26 mouse cellular contexts compared by ENCODE assay signal in genomic region chr9:69126595-69126994, GRCm38 (mm10).
DNase-seq lines count a peak whose midpoint lies in the region; ATAC-seq and TF ChIP-seq lines count a peak whose summit lies in the region.
"Had no signal": no experiment of that assay in that cellular context is flagged by ENCODE, and none has a peak within 500 bp of the region (broad histone marks: within the 10 kb centered on the region; RNA-seq: fewer than 3 reads in every experiment).

No protein-coding gene starts in this region.

- 73% methylated on average over 2 of the region's 2 CpGs for WGBS in hindbrain, postnatal 0 days
- WGBS in hindbrain, embryonic 10.5 days, result 89% methylated on average over 2 of the region's 2 CpGs

- H3K27me3 ChIP-seq in hindbrain, postnatal 0 days (ENCODE audit: insufficient read depth, low read length), result no peaks in the 10 kb centered on the region
- peaks cover 41% of the 10 kb centered on the region for H3K27me3 ChIP-seq in hindbrain, embryonic 10.5 days (ENCODE audit: insufficient read depth, poor library complexity, severe bottlenecking)
- H3K27me3 ChIP-seq: embryonic facial prominence, embryonic 15.5 days; Patski had no signal

- no peaks in the 10 kb centered on the region for H3K9me3 ChIP-seq in hindbrain, postnatal 0 days (ENCODE audit: low read length)
- H3K9me3 ChIP-seq in hindbrain, embryonic 10.5 days, result no peaks in the 10 kb centered on the region
- H3K9me3 ChIP-seq: embryonic facial prominence, embryonic 12.5 days; embryonic facial prominence, embryonic 15.5 days; heart, embryonic 12.5 days; heart, embryonic 15.5 days; hindbrain, embryonic 12.5 days had no signal

- no peak overlapping the region for H3K27ac ChIP-seq in hindbrain, postnatal 0 days
- H3K27ac ChIP-seq in hindbrain, embryonic 10.5 days, result no peak overlapping the region
- H3K27ac ChIP-seq: embryonic facial prominence, embryonic 12.5 days; embryonic facial prominence, embryonic 15.5 days; heart, embryonic 15.5 days; hindbrain, embryonic 12.5 days had no signal

- no peak overlapping the region for H3K4me2 ChIP-seq in hindbrain, postnatal 0 days (ENCODE audit: low read depth, low read length)
- H3K4me2 ChIP-seq: embryonic facial prominence, embryonic 12.5 days; embryonic facial prominence, embryonic 15.5 days; hindbrain, embryonic 12.5 days had no signal

- H3K36me3 ChIP-seq in hindbrain, postnatal 0 days (ENCODE audit: insufficient read depth, low read length), result no peaks in the 10 kb centered on the region
- no peaks in the 10 kb centered on the region for H3K36me3 ChIP-seq in hindbrain, embryonic 10.5 days
- H3K36me3 ChIP-seq: embryonic facial prominence, embryonic 12.5 days; embryonic facial prominence, embryonic 15.5 days; heart, embryonic 12.5 days; heart, embryonic 15.5 days; hindbrain, embryonic 12.5 days had no signal

- peak; percentile 53; the same call in 1 of the 2 replicates for ATAC-seq in hindbrain, postnatal 0 days
- ATAC-seq: forebrain, embryonic 14.5 days; forebrain, postnatal 0 days; hindbrain, embryonic 16.5 days; inflammation-experienced regulatory T-cells, adult 6 months; intestine, embryonic 16.5 days; Patski had no signal

- no peak overlapping the region for H3K9ac ChIP-seq in hindbrain, postnatal 0 days (replicated peaks; ENCODE audit: low read length)
- H3K9ac ChIP-seq: embryonic facial prominence, embryonic 12.5 days; embryonic facial prominence, embryonic 15.5 days; forebrain, postnatal 0 days; heart, embryonic 12.5 days; heart, embryonic 15.5 days; hindbrain, embryonic 12.5 days had no signal

- no peak for TF ChIP-seq CTCF in hindbrain, postnatal 0 days (IDR thresholded peaks at IDR 0.05; ENCODE audit: low read depth)

- peaks cover 8% of the 10 kb centered on the region; the same call in 1 of the 2 replicates for H3K4me1 ChIP-seq in hindbrain, postnatal 0 days (ENCODE audit: insufficient read depth, low read length)
- H3K4me1 ChIP-seq in hindbrain, embryonic 10.5 days (replicated peaks), result peaks cover 25% of the 10 kb centered on the region

- H3K4me3 ChIP-seq in hindbrain, postnatal 0 days (ENCODE audit: low read length), result no peak overlapping the region
- no peak overlapping the region for H3K4me3 ChIP-seq in hindbrain, embryonic 10.5 days
- H3K4me3 ChIP-seq: embryonic facial prominence, embryonic 12.5 days; embryonic facial prominence, embryonic 15.5 days; heart, embryonic 12.5 days; hindbrain, embryonic 12.5 days had no signal

- DNase-seq in cerebellum, adult 9-11 months, result peak; percentile 25
- DNase-seq in cerebellum, adult 8-10 months, result no peak
- peak; percentile 91 for DNase-seq in heart, adult 11 months
- no peak for DNase-seq in heart, adult 18-20 months
- DNase-seq in hindbrain, postnatal 0 days (ENCODE audit: low spot score), result peak; percentile 45
- DNase-seq in hindbrain, embryonic 10.5 days (ENCODE audit: low spot score), result no peak
- DNase-seq in right cerebral cortex, postnatal 10 days (ENCODE audit: low spot score in 2 of 2), result peak; percentile 33 to 34
- no peak for DNase-seq in right cerebral cortex, postnatal 14 days
- DNase-seq: adrenal gland, postnatal 10 days; adrenal gland, postnatal 36 days; cerebellum, adult 11 months; forebrain, postnatal 0 days; gastrocnemius, adult 2 months; gastrocnemius, postnatal 14 days; heart, postnatal 10 days; kidney, adult 2 months had no signal

Comparison
In these comparisons a context has a peak if more than half of its experiments do, and no peak if none do; other contexts are left out.
1. DNase-seq: peak in cerebellum, adult 9-11 months (single experiment), heart, adult 11 months (single experiment), hindbrain, postnatal 0 days (single experiment) and right cerebral cortex, postnatal 10 days (2 of 2); none in cerebellum, adult 8-10 months (single experiment), heart, adult 18-20 months (0 of 2), hindbrain, embryonic 10.5 days (single experiment) and right cerebral cortex, postnatal 14 days (single experiment).